Mouse (Mus musculus) heart, adult 11 months (tissue): ENCODE measurements around the gene Zfp592.

ENCODE experiments used
- DNase-seq: peaks from one replicate; pipeline ENCODE4 v3.0.0; 2022

Zfp592 gene

GRCm38 (mm10) chr7:81057901-81058711 lies 64.6 kb downstream of the Zfp592 start:
- peak; percentile 93 for DNase-seq

GRCm38 (mm10) chr7:81058712-81059154 lies 65.3 kb downstream of the Zfp592 start:
- peak; percentile 90 for DNase-seq

GRCm38 (mm10) chr7:81059388-81059787 lies 65.9 kb downstream of the Zfp592 start:
- DNase-seq: peak; percentile 94

GRCm38 (mm10) chr7:81060908-81061307 lies 67.4 kb downstream of the Zfp592 start:
- DNase-seq: no peak

GRCm38 (mm10) chr7:81061936-81062335 lies 68.5 kb downstream of the Zfp592 start:
- no peak for DNase-seq

DNA sequence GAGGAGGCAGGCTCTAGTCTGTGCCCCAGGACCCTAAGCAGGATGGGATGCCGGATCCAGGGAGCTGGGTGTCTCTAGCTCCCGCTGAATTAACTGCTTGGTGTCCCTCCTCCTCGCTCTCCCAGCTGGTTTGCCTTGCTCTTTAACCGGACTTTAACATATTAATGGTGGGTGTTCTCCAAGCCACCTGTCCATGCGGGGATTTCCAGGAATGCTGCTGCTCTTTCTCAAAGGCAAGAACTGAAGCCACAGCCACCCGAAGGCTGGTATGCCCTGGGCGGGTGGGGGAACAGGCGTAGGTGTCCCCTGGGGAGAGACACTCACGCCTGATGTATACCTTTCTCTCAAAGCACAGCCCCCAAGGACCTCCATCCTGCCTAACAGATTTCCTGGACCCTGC lies 69.9 kb downstream of the Zfp592 start:
- DNase-seq: no peak

DNA sequence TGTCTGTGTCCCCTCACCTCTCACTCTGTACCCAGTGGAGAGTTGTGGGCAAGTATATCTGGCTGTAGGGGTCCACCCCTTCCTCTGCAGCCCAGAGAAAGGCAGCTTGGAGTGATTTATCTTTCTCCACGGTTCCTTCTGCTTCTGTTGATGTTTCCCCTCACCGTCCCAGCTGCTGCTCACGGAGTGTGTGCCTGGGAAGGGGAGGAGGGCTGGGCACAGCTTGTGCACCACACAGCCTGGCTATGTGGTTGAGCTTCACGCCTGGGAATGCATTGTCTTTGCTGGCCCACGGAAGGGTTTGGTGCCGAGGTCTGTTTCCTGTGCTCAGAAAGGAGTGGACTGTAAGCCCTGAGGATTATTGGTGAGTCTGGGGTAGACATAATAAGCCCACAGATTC lies 73.2 kb downstream of the Zfp592 start:
- DNase-seq: no peak

GRCm38 (mm10) chr7:81072463-81072862 lies 79.0 kb downstream of the Zfp592 start:
- peak; percentile 99 for DNase-seq

DNA sequence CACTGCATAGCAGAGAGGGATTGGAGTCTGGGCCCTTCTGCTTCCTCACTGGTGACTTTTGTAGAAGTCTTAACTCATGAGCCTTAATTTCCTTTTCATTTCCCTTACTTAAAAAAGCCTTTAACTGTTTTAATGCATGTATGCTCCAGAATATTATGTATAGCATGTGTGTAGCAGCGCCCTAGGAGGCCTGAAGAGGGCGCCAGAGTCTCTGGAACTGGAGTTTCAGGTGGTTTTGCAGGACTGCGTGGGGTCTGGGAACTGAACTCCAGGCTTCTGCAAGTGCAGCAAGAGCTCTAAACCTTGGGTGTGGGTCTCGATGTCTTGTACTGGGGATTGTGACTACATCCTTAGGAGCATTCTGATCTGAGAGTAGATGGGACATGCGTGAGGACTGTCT lies 79.8 kb downstream of the Zfp592 start:
- DNase-seq: no peak

- DNase-seq: peak; percentile 92
These were observed 81.1 kb downstream of the Zfp592 start for GRCm38 (mm10) chr7:81074546-81074945.

DNA sequence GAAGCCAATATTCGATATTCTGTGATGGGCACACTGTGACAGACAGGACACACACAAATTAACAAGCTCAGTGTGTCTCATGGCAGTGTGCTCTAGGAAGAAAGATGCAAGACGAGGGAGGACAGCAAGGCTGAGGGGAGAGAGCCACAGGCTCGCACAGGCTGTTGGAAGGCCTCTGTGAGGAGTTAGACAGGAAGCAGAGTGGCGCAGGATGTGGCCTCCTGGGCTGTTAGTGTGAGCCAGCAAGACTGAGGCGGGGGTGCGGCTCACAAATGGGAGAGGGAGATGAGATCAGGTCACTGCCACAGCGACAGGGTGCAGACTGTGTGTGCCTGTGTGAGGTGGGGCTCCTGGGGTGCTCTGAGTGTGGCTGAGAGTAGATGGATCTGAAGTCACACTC lies 81.8 kb downstream of the Zfp592 start:
- DNase-seq: peak; percentile 91

- peak; percentile 91 for DNase-seq
These were observed 82.3 kb downstream of the Zfp592 start for GRCm38 (mm10) chr7:81075732-81076131.

GRCm38 (mm10) chr7:81077009-81077408 lies 83.5 kb downstream of the Zfp592 start:
- peak; percentile 98 for DNase-seq

- peak; percentile 98 for DNase-seq
These were observed 85.3 kb downstream of the Zfp592 start for GRCm38 (mm10) chr7:81078740-81079139.

DNA sequence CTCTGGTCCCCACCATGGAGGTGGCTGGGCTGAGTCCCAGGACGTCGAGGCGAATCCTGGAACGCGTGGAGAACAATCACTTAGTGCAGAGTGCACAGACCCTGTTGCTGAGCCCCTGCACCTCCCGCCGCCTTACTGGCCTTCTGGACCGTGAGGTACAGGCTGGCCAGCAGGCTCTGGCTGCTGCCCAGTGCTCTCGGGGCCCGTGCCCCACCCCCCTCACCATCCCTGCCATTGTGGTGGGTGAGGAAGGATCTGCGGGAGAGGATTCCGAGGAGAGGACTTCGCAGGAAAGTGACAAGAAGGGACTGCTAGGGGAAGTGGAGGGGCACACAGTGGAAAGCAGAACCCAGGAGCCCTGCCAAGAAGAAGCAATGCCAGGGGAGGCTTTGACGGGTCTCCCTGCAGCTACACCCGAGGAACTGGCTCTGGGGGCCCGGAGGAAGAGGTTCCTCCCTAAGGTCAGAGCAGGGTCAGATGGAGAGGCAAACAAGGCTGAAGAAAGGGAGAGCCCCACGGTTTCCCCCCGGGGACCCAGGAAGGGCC lies 100.0 kb downstream of the Zfp592 start:
- DNase-seq: peak; percentile 88

GRCm38 (mm10) chr7:81094104-81094757 lies 100.8 kb downstream of the Zfp592 start:
- no peak for DNase-seq
